Comparison of ENCODE assay signal across 23 mouse cellular contexts in genomic region chr7:105458546-105458945, GRCm38 (mm10). TPM values are rescaled to one million over a fixed set of nuclear protein-coding genes. Genes with fewer than 3 reads are reported as not detected.
DNase-seq lines count a peak whose midpoint lies in the region; TF ChIP-seq lines count a peak whose summit lies in the region.
"Had no signal": no experiment of that assay in that cellular context is flagged by ENCODE, and none has a peak within 500 bp of the region (broad histone marks: within the 10 kb centered on the region; RNA-seq: fewer than 3 reads in every experiment).

No protein-coding gene starts in this region.

- H3K4me1 ChIP-seq in embryonic fibroblast, embryonic 13.5 days (ENCODE audit: control insufficient read depth, insufficient read depth, low read length), result peaks cover 9% of the 10 kb centered on the region
- H3K4me1 ChIP-seq: embryonic facial prominence, embryonic 10.5 days; embryonic facial prominence, embryonic 12.5 days; forebrain, embryonic 10.5 days; forebrain, embryonic 12.5 days had no signal

- no peak for TF ChIP-seq CTCF in embryonic fibroblast, embryonic 13.5 days (IDR thresholded peaks at IDR 0.05; ENCODE audit: borderline replicate concordance, insufficient read depth, low read length)

- H3K27ac ChIP-seq in embryonic fibroblast, embryonic 13.5 days (ENCODE audit: insufficient read depth, low read length), result peak overlapping the region; percentile 34; the same call in 1 of the 2 replicates
- H3K27ac ChIP-seq: embryonic facial prominence, embryonic 10.5 days; embryonic facial prominence, embryonic 12.5 days; forebrain, embryonic 10.5 days; forebrain, embryonic 12.5 days had no signal

- TF ChIP-seq POLR2A in embryonic fibroblast, embryonic 13.5 days (IDR thresholded peaks at IDR 0.05; ENCODE audit: low read depth, low read length), result no peak

- peak; percentile 93 for DNase-seq in 3T3-L1 (ENCODE audit: low read depth, low spot score)
- DNase-seq in Muller cell, postnatal 12 days (ENCODE audit: inconsistent ontology term), result peak; percentile 25
- no peak for DNase-seq in spleen, postnatal 10 days (ENCODE audit: low spot score in 2 of 2)
- DNase-seq in spleen, postnatal 14 days (ENCODE audit: low spot score in 2 of 2), result no peak
- DNase-seq: adrenal gland, adult 8-10 months; adrenal gland, postnatal 14 days; adrenal gland, postnatal 36 days; cerebellum, adult 11-12 months; cerebellum, adult 2 months; cerebellum, adult 9-10 months; cerebellum, postnatal 10 days; cerebellum, postnatal 25 days had no signal

- no peak overlapping the region for H3K4me3 ChIP-seq in embryonic fibroblast, embryonic 13.5 days (ENCODE audit: insufficient read depth, low read length)
- H3K4me3 ChIP-seq: embryonic facial prominence, embryonic 10.5 days; embryonic facial prominence, embryonic 12.5 days; erythroblast, embryonic 14.5 days; forebrain, embryonic 10.5 days; forebrain, embryonic 12.5 days had no signal

RNA-seq across cellular contexts. Expression of gene Cavin3, which starts 23.6 kb away (rescaled TPM):
- polyA plus RNA-seq in embryonic fibroblast, embryonic 13.5 days (2011; ENCODE audit: insufficient read length, low read depth, missing spikeins), result 89.7 and 95.1 TPM in 2 replicates
- polyA plus RNA-seq: activated CD4-positive, CD25-positive, alpha-beta regulatory T cell, adult 4 months; G1E had no signal

RNA-seq across cellular contexts. Expression of gene Cckbr, which starts 33.0 kb away (rescaled TPM):
- not detected in 2 replicates for polyA plus RNA-seq in embryonic fibroblast, embryonic 13.5 days (2011; ENCODE audit: insufficient read length, low read depth, missing spikeins)
- polyA plus RNA-seq: activated CD4-positive, CD25-positive, alpha-beta regulatory T cell, adult 4 months; CD4-positive, CD25-positive, alpha-beta regulatory T cell, adult 4 months; erythroblast, embryonic 14.5 days; G1E; Patski had no signal

RNA-seq across cellular contexts. Expression of gene Cnga4, which starts 54.2 kb away (rescaled TPM):
- polyA plus RNA-seq in embryonic fibroblast, embryonic 13.5 days (2011; ENCODE audit: insufficient read length, low read depth, missing spikeins), result not detected in 2 replicates
- polyA plus RNA-seq: activated CD4-positive, CD25-positive, alpha-beta regulatory T cell, adult 4 months; CD4-positive, CD25-positive, alpha-beta regulatory T cell, adult 4 months; erythroblast, embryonic 14.5 days; forebrain, embryonic 14.5 days; G1E; Patski had no signal

RNA-seq across cellular contexts. Expression of gene Fam160a2, which starts 58.7 kb away (rescaled TPM):
- polyA plus RNA-seq in embryonic fibroblast, embryonic 13.5 days (2011; ENCODE audit: insufficient read length, low read depth, missing spikeins), result 25.4 and 30.0 TPM in 2 replicates

Comparison
In these comparisons a context has a peak if more than half of its experiments do, and no peak if none do; other contexts are left out.
1. DNase-seq: peak in 3T3-L1 (single experiment) and Muller cell, postnatal 12 days (single experiment); none in spleen, postnatal 10 days (0 of 2) and spleen, postnatal 14 days (0 of 2).